Mouse (Mus musculus): ENCODE measurements at regions not wholly inside any gene's neighbourhood (a gene's known extent, or its start where the extent isn't known, plus 50 kb on each side); places are given as distances from the start of the nearest gene placed in this dataset.
A peak's percentile ranks its signal among the peaks of the same experiment; 100 is the strongest.
"Not testable (repeated sequence)": the region's sequence is repeated elsewhere in the genome, so short reads cannot be mapped to it uniquely, and the experiment has no call there.

- H3K27me3 ChIP-seq, result no peaks in the 10 kb centered on the region
- no peaks in the 10 kb centered on the region for H3K9me3 ChIP-seq
- 94% methylated on average over 1 of the region's 1 CpGs for WGBS
- no peak for ATAC-seq (ENCODE audit: insufficient number of reproducible peaks, insufficient read depth, low FRiP score, low TSS enrichment, low read depth)
- no peak overlapping the region for H3K27ac ChIP-seq
- H3K4me1 ChIP-seq, result no peaks in the 10 kb centered on the region
- no peak overlapping the region for H3K9ac ChIP-seq
- no peaks in the 10 kb centered on the region for H3K36me3 ChIP-seq
- no peak overlapping the region for H3K4me2 ChIP-seq
- no peak overlapping the region for H3K4me3 ChIP-seq
Measured at GRCm38 (mm10) chr2:135525779-135526178, 133.0 kb upstream of the Plcb4 start.

- Histone ChIP-seq H3K27ac (no peak overlapping the region), H3K27me3 (no peaks in the 10 kb centered on the region), H3K4me3 (no peak overlapping the region), H3K9ac (no peak overlapping the region), H3K9me3 (no peaks in the 10 kb centered on the region), H3K4me1 (no peaks in the 10 kb centered on the region), H3K36me3 (no peaks in the 10 kb centered on the region), H3K4me2 (no peak overlapping the region)
- 71% methylated on average over 3 of the region's 3 CpGs for WGBS
- ATAC-seq (ENCODE audit: insufficient number of reproducible peaks, insufficient read depth, low FRiP score, low TSS enrichment, low read depth), result no peak
Measured at GRCm38 (mm10) chr2:135529619-135530018, 129.2 kb upstream of the Plcb4 start.

- H3K4me1 ChIP-seq, result peaks cover 12% of the 10 kb centered on the region; the same call in 1 of the 2 replicates
- no peaks in the 10 kb centered on the region for H3K36me3 ChIP-seq
- ATAC-seq (ENCODE audit: insufficient number of reproducible peaks, insufficient read depth, low FRiP score, low TSS enrichment, low read depth), result no peak
- H3K27me3 ChIP-seq, result no peaks in the 10 kb centered on the region
- H3K9me3 ChIP-seq, result no peaks in the 10 kb centered on the region
- no peak overlapping the region for H3K9ac ChIP-seq
- H3K4me2 ChIP-seq, result peak overlapping the region; percentile 23
- WGBS, result 47% methylated on average over 11 of the region's 11 CpGs
- no peak overlapping the region for H3K27ac ChIP-seq
- H3K4me3 ChIP-seq, result no peak overlapping the region
Measured at GRCm38 (mm10) chr2:135536303-135536871, 122.4 kb upstream of the Plcb4 start.

- Histone ChIP-seq H3K36me3 (no peaks in the 10 kb centered on the region), H3K27ac (no peak overlapping the region), H3K27me3 (no peaks in the 10 kb centered on the region), H3K9me3 (no peaks in the 10 kb centered on the region), H3K9ac (no peak overlapping the region), H3K4me2 (no peak overlapping the region), H3K4me3 (no peak overlapping the region), H3K4me1 (peaks cover 12% of the 10 kb centered on the region; the same call in 1 of the 2 replicates)
- WGBS, result 27% methylated on average over 2 of the region's 2 CpGs
- ATAC-seq (ENCODE audit: insufficient number of reproducible peaks, insufficient read depth, low FRiP score, low TSS enrichment, low read depth), result no peak
Measured at GRCm38 (mm10) chr2:135538022-135538421, 120.8 kb upstream of the Plcb4 start.

- Histone ChIP-seq H3K4me3 (no peak overlapping the region), H3K9me3 (no peaks in the 10 kb centered on the region), H3K9ac (no peak overlapping the region), H3K36me3 (no peaks in the 10 kb centered on the region), H3K4me1 (peaks cover 12% of the 10 kb centered on the region; the same call in 1 of the 2 replicates), H3K4me2 (no peak overlapping the region), H3K27me3 (no peaks in the 10 kb centered on the region), H3K27ac (no peak overlapping the region)
- WGBS, result 60% methylated on average over 2 of the region's 2 CpGs
- no peak for ATAC-seq (ENCODE audit: insufficient number of reproducible peaks, insufficient read depth, low FRiP score, low TSS enrichment, low read depth)
Measured at GRCm38 (mm10) chr2:135541058-135541457, 117.8 kb upstream of the Plcb4 start.

GRCm38 (mm10) chr2:135541930-135542329 lies 116.9 kb upstream of the Plcb4 start:
- H3K4me3 ChIP-seq, result no peak overlapping the region
- H3K36me3 ChIP-seq, result no peaks in the 10 kb centered on the region
- no peak overlapping the region for H3K4me2 ChIP-seq
- H3K27me3 ChIP-seq, result no peaks in the 10 kb centered on the region
- no peak overlapping the region for H3K9ac ChIP-seq
- no peaks in the 10 kb centered on the region for H3K9me3 ChIP-seq
- peaks cover 5% of the 10 kb centered on the region; the same call in 1 of the 2 replicates for H3K4me1 ChIP-seq
- H3K27ac ChIP-seq, result no peak overlapping the region
- ATAC-seq (ENCODE audit: insufficient number of reproducible peaks, insufficient read depth, low FRiP score, low TSS enrichment, low read depth), result no peak

GRCm38 (mm10) chr2:135544882-135545281 lies 113.9 kb upstream of the Plcb4 start:
- no peak overlapping the region for H3K9ac ChIP-seq
- ATAC-seq (ENCODE audit: insufficient number of reproducible peaks, insufficient read depth, low FRiP score, low TSS enrichment, low read depth), result no peak
- no peak overlapping the region for H3K4me3 ChIP-seq
- H3K4me2 ChIP-seq, result no peak overlapping the region
- peaks cover 5% of the 10 kb centered on the region; the same call in 1 of the 2 replicates for H3K4me1 ChIP-seq
- H3K9me3 ChIP-seq, result no peaks in the 10 kb centered on the region
- no peaks in the 10 kb centered on the region for H3K36me3 ChIP-seq
- H3K27ac ChIP-seq, result no peak overlapping the region
- no peaks in the 10 kb centered on the region for H3K27me3 ChIP-seq

- Histone ChIP-seq H3K4me1 (no peaks in the 10 kb centered on the region), H3K4me3 (no peak overlapping the region), H3K9me3 (no peaks in the 10 kb centered on the region), H3K9ac (no peak overlapping the region), H3K36me3 (no peaks in the 10 kb centered on the region), H3K27ac (no peak overlapping the region), H3K4me2 (no peak overlapping the region), H3K27me3 (no peaks in the 10 kb centered on the region)
- WGBS, result 85% methylated on average over 3 of the region's 3 CpGs
- no peak for ATAC-seq (ENCODE audit: insufficient number of reproducible peaks, insufficient read depth, low FRiP score, low TSS enrichment, low read depth)
Measured at GRCm38 (mm10) chr2:135547966-135548365, 110.8 kb upstream of the Plcb4 start.

- H3K9me3 ChIP-seq, result no peaks in the 10 kb centered on the region
- H3K9ac ChIP-seq, result no peak overlapping the region
- no peak overlapping the region for H3K4me2 ChIP-seq
- WGBS, result 56% methylated on average over 3 of the region's 3 CpGs
- H3K36me3 ChIP-seq, result no peaks in the 10 kb centered on the region
- H3K27me3 ChIP-seq, result no peaks in the 10 kb centered on the region
- H3K4me1 ChIP-seq, result no peaks in the 10 kb centered on the region
- H3K4me3 ChIP-seq, result no peak overlapping the region
- ATAC-seq (ENCODE audit: insufficient number of reproducible peaks, insufficient read depth, low FRiP score, low TSS enrichment, low read depth), result no peak
- no peak overlapping the region for H3K27ac ChIP-seq
Measured at GRCm38 (mm10) chr2:135553031-135553430, 105.8 kb upstream of the Plcb4 start.

GRCm38 (mm10) chr2:135558026-135558425 lies 100.8 kb upstream of the Plcb4 start:
- H3K4me2 ChIP-seq; H3K9me3 ChIP-seq; H3K4me3 ChIP-seq; H3K27ac ChIP-seq; ATAC-seq (ENCODE audit: insufficient number of reproducible peaks, insufficient read depth, low FRiP score, low TSS enrichment, low read depth); H3K9ac ChIP-seq; H3K36me3 ChIP-seq; H3K4me1 ChIP-seq; H3K27me3 ChIP-seq: not testable (repeated sequence)
- WGBS, result 88% methylated on average over 8 of the region's 8 CpGs

- no peak overlapping the region for H3K27ac ChIP-seq
- no peak overlapping the region for H3K4me3 ChIP-seq
- ATAC-seq (ENCODE audit: insufficient number of reproducible peaks, insufficient read depth, low FRiP score, low TSS enrichment, low read depth), result no peak
- no peaks in the 10 kb centered on the region for H3K36me3 ChIP-seq
- no peaks in the 10 kb centered on the region for H3K9me3 ChIP-seq
- no peak overlapping the region for H3K9ac ChIP-seq
- H3K4me2 ChIP-seq, result no peak overlapping the region
- H3K4me1 ChIP-seq, result peaks cover 2% of the 10 kb centered on the region; the same call in 1 of the 2 replicates
- no peaks in the 10 kb centered on the region for H3K27me3 ChIP-seq
- 62% methylated on average over 3 of the region's 3 CpGs for WGBS
Measured at GRCm38 (mm10) chr2:135559328-135559727, 99.5 kb upstream of the Plcb4 start.

- H3K36me3 ChIP-seq, result no peaks in the 10 kb centered on the region
- no peaks in the 10 kb centered on the region for H3K9me3 ChIP-seq
- H3K27me3 ChIP-seq, result no peaks in the 10 kb centered on the region
- no peak overlapping the region for H3K4me2 ChIP-seq
- peaks cover 4% of the 10 kb centered on the region; the same call in 1 of the 2 replicates for H3K4me1 ChIP-seq
- no peak for ATAC-seq (ENCODE audit: insufficient number of reproducible peaks, insufficient read depth, low FRiP score, low TSS enrichment, low read depth)
- H3K27ac ChIP-seq, result no peak overlapping the region
- H3K9ac ChIP-seq, result no peak overlapping the region
- no peak overlapping the region for H3K4me3 ChIP-seq
- 69% methylated on average over 9 of the region's 9 CpGs for WGBS
Measured at GRCm38 (mm10) chr2:135559933-135560710, 98.7 kb upstream of the Plcb4 start.

Data from embryonic facial prominence, embryonic 13.5 days (tissue).